Mouse (Mus musculus) brain, adult 2 months (tissue): ENCODE results near the gene Izumo1.

Source experiments
- DNase-seq: peaks from one replicate; pipeline ENCODE4 v3.0.0; 2011; ENCODE audit warnings: low read depth, low spot score

Gene Izumo1

DNA sequence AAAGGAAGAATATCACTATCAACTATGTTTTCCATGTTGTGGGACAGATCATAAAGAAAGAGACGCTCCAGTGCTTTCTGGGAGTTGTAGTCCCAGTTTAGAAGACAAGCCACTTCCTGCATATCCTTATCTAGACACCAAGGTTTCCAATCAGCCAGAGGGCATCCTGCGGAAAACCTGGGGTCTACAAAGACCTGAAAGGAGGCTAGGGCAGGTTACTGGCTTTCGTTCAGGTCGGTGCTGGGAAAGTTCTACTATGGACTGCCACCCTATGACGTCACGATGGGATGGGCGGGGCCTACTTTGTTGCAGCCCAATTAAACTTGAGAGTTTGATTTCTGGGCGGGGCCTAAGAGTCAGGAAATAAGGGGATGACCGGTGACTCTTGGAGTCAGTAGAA is at the start of gene Izumo1:
TSS of gene Izumo1 (plus strand) at position 369 of the 400 bp plus-strand sequence.
- no peak for DNase-seq

DNA sequence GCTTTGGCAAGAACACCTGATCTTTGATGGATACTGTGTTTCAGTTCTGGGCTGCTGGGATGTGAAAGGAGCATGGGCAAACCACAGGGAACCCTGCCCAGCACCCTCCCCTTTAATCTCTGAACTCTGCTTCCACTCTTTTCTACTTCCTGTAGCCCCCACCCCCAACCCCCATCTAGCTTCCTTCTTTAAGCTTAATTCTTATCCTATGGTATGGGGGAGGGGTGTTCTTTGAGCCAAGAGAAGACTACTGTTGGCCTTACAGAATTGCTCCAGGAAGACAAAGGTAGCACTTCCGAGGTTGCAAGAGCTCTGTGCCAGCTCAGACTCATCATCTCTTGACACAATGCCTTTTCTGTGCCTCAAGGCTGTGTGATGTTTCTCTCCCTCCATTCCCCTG is 49.6 kb upstream of the Izumo1 start:
- DNase-seq = no peak

GRCm38 (mm10) chr7:45573954-45574353 is 47.7 kb upstream of the Izumo1 start:
- DNase-seq = no peak

DNA sequence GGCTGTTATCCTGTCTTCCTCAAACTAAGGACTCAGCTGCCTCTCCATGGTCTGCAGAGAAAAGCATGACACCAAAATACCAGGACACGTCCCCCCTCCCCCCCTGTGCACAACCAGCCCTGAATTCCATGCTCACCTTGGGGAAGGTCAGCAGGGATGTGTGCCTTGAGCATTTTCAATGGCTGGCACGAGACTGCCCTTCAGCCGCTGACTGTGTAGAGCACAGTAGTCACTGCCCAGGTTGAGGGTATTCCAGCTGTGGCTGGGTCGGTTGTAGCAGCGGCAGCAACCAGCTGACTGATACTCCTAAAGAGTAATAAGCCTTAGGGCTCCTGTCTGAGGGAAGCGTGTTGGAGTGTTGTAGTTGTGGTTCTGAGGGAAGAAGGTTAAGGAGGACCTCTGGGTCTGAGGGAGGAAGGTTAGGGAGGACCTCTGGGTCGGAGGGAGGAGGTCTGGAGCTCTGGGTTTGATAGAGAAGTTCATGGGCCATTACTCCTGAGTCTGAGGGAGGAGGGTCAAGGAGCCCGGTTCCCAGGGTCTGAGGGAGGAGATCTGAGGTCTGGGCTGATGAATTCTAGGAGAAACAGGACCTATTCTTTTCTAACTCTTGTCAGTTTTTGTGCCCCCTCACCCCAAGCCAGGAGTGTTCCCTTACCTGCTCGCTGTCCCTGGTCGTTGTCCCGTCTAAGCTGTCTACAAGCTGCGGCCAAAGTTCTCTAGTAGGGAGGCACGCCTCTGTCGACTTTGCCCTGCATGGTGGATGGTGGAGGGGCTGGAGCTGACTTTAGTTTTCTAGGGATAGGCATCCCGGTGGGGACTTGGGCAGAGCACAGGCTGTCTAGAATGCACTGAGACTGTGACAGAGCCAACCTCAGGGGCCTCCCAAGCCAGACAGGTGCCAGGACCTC is 46.9 kb upstream of the Izumo1 start:
- no peak for DNase-seq

GRCm38 (mm10) chr7:45585923-45586322 is 35.7 kb upstream of the Izumo1 start:
- no peak for DNase-seq

DNA sequence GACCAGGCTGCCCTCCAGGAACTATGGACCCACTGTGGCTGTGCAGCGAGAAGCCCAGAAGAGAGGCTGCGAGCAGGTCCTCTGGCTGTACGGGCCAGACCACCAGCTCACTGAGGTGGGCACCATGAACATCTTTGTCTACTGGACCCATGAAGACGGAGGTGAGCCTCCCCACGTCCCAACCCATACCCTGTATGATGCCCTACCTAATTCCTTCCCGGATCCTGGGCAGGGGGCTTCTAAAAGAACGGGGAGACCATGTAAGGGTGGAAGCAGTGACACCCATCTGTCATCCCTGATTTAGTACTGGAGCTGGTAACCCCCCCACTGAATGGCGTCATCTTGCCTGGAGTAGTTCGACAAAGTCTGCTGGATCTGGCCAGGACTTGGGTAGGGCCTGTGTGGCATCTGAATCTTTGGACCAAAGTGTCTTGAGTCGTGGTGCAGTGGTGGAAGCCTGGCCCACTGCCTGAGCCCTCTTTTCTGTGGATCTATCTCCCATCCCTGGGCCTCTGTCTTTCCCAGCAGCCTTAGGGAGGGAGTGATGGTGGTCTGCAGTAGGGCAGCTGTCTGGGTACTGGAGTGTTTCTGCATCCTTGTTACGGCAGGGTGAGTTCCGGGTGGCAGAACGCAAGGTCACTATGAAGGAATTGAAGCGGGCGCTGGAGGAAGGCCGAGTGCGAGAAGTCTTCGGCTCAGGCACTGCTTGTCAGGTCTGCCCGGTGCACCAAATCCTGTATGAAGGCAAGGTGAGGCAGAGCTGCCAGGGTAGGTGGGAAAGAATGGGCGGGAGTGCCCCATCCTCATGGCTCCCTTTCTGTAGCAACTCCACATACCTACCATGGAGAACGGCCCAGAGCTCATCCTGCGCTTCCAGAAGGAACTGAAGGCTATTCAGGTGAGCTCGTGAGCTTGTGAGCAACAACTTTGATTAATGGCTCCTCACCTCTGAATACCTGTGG is 33.7 kb upstream of the Izumo1 start:
- DNase-seq = no peak

DNA sequence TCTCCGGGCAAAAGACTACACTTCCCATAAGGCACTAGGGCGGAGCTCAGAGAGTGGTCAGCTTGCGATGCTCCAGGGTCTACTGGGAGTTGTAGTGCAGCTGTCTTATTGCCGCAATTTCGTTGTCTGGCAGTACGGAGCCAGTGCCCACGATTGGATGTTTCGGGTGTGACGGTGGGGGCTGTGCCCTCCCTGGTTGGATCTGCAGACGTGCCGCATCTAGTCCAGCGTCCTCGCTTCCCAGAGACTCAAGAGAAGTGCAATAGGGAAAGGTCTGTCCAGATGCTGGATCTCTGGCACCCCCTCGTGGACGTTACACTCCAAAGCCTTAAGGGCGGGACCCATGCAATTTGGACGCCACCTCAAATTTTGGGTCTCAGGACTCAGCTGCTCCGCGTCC is 32.4 kb upstream of the Izumo1 start:
- DNase-seq = peak; percentile 100

DNA sequence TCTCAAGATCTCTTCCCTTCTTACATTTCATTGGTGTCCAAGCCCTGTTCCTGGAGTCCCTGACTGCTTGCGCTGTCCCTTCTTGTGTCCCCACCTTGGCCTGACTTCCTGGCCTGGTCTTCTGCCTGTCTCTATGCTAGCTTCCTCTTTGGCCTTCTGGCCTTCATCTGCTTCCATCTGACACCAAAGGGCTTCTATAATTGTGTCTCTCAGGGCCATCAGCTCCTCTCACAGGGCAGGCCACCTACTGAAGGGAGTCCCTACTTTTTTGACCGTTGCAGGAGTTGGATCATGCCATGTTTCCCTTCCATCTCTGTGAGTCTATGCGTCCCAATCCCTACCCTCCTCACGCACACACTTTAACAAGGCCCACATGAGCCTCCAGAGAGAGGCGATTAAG is 31.7 kb upstream of the Izumo1 start:
- no peak for DNase-seq

- DNase-seq = peak; percentile 32
Observed at GRCm38 (mm10) chr7:45590874-45591273, 30.7 kb upstream of the Izumo1 start.

- DNase-seq = no peak
Observed at GRCm38 (mm10) chr7:45591880-45592279, 29.7 kb upstream of the Izumo1 start.

DNA sequence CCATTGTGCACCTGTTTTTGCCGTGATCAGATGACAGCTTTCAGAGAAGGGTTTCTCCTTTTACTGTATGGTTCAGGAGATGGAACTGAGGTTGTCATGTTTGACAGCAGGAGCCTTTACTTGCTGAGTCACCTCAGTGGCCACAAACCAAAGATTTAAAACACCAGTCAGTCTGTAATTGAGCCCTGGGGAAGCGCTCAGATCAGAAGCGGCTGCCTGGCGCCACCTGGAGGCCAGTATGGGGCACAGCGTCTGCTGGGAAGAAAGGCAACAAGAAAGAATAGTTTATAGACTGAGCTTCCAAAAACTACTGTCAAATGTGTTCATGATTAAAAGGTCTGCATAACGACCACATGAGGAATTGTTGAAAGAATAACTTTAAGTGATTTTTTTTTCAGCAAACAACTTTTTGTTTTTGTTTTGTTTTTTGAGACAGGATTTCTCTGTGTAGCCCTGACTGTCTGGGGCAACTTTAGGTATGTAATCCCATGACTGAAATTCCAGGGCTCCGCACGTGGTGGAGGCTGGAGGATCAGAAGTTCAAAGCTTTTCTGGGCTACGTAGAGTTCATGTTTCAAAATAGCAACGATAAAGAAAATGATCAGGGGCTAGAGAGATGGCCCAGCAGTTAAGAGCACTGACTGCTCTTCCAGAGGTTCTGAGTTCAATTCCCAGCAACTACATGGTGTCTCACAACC is 28.3 kb upstream of the Izumo1 start:
- peak; percentile 88 for DNase-seq

DNA sequence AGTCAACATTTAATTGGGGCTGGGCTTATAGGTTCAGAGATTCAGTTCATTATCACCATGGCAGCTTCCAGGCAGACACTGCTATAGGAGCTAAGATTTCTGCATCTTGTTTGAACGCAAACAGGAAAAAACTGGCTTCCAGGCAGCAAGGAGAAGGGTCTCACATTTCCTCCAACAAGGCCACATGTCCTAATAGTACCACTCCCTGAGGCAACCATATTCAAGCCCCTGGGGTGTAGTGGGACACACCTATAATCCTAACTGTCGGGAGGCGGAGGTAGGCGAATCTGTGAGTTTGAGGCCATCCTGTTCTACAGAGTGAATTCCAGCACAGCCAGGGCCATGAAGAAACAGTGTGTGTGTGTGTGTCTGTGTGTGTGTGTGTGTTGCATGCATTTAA is 26.4 kb upstream of the Izumo1 start:
- DNase-seq = no peak

- no peak for DNase-seq
Observed at GRCm38 (mm10) chr7:45596107-45596506, 25.5 kb upstream of the Izumo1 start.

- no peak for DNase-seq
Observed at GRCm38 (mm10) chr7:45597013-45597412, 24.6 kb upstream of the Izumo1 start.

- DNase-seq = no peak
Observed at GRCm38 (mm10) chr7:45597527-45597926, 24.1 kb upstream of the Izumo1 start.

DNA sequence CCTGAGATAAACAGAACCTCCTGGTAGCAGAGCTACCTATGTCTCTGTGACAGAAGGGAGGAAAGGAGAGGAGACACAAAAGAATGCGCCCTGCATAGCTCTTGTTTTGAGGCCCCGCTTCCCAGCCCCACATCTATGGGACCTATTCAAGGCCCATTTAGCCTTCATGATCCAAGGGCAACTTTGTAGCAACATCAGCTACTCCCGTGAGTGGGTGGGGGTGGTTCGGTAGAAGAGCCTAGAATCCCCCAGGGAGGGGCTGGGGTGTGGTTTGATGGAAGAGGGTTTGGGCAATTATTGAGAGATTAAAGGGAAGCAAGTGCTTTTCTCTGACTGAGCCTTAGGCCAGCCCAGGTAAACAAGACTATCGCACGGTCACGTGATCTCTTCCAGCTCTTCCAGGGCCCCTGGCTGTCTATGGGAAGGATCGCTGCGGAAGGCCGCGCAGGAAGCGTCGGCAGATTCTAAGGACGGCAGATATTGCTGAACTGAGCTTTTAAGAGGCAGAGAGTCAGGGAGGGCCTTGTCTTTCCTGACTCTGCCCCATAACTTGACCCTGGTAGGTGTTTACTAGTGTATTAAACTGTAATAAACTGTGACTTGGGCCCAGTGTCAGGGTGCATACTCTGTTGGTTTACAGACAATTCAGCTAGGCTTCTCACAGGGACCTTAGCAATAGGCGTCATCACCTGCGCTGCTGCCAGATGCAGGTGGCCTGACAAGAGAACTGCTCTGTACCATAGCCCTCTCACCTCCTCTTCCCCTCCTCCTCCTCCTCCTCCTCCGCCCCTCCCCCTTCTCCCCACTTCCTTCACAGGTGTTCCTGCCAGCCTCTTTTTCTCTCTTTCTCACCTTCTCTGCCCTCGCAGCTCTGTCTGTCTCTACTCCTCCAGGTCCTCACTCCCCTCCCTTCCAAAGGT is 22.4 kb upstream of the Izumo1 start:
- no peak for DNase-seq

GRCm38 (mm10) chr7:45605704-45606289 is 15.8 kb upstream of the Izumo1 start:
- DNase-seq = no peak

GRCm38 (mm10) chr7:45609511-45609910 is 12.1 kb upstream of the Izumo1 start:
- DNase-seq = no peak

GRCm38 (mm10) chr7:45616277-45616676 is 5.3 kb upstream of the Izumo1 start:
- no peak for DNase-seq

DNA sequence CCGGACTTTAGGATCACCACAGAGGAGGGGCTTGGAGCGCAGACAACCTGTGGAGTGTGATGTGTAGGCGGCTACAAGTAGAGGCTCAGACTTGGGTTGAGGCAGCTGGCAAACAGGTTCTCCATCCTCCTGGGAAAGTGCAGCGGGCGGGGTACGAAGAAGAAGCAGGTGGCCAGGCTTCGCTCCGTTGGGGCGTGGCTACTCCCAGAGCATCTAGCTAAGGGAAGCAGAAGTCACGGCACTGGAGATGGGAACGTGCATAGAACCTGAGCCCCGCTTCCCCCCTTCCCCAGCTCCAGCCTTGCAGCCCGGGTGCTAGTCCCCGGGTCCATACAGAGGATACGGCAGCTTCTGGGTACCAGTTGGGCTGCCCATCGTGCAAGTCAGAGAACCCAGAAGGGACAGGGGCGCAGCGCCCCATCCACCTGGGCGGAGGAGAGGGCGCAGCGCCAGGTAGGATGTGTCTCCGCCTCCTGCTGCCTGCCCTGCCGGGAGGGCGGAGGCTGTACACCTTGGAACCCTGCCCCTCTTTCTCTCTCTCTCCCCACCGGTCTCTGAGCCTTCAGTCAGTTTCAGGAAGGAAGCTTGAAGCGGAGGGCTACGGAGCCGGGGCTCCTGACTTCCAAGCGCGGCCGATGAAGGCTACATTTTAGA is 4.4 kb upstream of the Izumo1 start, which contains the start of gene Fut1:
TSS of gene Fut1 (plus strand) at position 248 of the 654 bp plus-strand sequence.
- DNase-seq = peak; percentile 61
